Mouse (Mus musculus): ENCODE results near the gene Cmss1. TPM values are rescaled to one million over a fixed set of nuclear protein-coding genes. Genes with fewer than 3 reads are reported as not detected.
A peak's percentile ranks its signal among the peaks of the same experiment; 100 is the strongest.

The Cmss1 gene
- total RNA-seq, 2 experiments from 2014 or later, result 19.3 to 21.9 TPM

DNA sequence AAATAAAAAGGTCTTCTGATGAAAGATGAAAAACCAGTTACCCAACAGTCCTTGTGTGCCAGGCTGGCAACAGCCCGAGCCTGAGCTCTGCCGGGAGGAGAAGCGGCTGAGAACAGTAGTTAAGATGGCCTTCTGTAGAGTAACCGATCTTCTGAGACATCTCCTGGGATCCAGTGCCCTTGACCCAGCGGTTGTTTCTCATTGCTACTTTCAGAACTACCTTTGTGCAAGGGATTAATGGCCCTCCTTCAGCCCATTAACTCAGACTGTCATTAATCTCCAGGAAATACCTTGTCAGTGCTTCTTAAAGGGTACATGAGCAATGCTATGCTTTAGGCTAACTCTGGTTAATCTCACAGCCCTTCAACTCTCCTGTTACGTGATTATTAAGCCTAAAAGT, 240.5 kb downstream of the Cmss1 start:
- intact Hi-C loops (cut with DNase I; ENCODE audit: low total_unique reads), result no loop called here
- DNase-seq, result no peak

DNA sequence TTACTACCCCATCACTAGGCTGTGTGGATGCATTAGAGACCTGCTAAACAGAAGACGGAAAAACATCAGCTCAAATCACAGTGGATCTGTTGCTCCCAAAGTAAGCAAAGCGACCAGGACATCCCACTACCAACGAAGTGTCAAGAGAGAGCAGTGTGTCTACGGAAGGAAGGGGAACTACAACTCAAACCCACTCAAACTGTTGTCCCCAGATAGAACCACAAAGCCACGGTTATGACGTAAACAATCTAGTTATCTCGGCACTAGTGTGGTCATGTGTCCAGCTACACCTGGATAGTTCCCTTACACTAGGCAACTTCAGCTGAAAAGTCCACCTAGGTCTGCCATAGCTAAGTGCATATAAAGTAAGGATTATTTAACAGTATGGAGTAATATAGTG, 242.2 kb downstream of the Cmss1 start:
- no peak for DNase-seq
- intact Hi-C loops (cut with DNase I; ENCODE audit: low total_unique reads), result no loop called here

DNA sequence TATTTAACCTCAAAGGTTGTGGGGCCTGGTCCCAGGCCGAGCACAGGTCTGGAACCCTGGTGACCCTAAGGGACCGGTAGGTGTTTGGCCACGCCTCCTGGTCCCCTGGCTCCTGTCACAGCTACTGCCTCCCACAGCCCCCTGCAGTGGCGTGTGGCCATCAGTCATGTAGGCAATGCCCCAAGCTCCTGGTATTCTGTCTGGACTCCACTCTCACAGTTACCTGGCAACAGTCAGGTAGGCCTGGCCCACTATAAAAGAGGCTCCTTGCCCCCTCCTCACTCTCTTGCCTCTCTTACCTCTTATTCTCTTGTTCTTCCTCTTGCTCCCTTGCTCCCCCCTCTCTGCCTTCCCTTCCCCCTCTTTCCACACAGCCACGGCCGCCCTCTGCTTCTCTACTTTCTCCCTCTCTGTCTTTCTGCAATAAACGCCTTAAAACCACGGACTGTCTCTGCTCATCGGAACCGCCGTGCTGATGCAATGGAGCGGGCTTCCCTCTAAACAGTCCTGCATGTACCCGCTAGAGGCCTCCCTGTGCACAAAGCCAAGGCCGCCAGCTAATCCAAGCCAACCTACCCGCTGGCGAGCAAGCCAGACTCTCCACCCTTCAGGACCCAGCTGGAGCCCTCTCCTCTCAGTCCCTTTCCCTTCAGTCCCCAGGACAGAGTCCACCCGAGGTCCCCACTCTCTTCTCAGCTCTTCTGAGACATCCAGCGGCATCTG, 243.8 kb downstream of the Cmss1 start:
- intact Hi-C loops (cut with DNase I; ENCODE audit: low total_unique reads), result no loop called here

DNA sequence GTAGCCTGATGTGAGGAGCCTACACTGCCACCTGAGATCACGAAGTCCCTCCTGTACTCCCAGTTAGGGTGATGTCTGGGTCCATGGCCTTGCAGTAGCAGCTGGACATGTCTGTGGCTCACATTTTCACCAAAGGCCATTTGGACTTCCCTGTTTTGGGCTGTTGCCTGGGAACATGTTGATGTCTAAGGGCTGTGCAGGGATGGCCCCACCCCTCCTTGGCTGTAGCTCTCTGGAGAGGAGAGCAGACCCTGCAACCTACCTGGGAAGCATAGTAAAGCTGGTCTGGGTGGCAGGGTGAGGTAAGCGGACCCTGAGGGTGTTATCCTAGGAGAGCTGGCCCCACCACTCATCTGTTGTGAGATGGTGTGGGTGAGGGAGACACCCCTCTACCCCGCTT, 245.9 kb downstream of the Cmss1 start:
- DNase-seq, result no peak
- intact Hi-C loops (cut with DNase I; ENCODE audit: low total_unique reads), result no loop called here

More for the DNA sequence above, 243.8 kb downstream of the Cmss1 start:
- DNase-seq, result peak; percentile 68

DNA sequence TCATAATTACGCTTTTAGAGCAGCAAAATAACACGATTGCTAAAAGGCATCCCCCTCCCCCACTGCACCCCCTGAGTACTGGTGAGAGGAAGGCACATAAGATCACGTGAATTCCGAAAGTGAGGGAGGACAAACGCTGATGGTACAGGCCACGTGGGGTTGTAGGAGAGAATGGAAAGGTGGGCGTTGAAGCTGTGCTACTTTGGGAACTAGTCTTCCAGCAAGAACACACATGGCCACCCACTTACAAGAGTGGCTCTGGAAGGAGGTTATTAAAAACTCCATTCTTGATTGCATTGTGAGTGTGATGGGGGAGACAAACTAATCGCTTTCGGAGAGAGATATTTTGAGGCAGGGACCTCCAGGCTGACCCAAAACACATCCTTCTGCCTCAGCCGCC, 247.4 kb downstream of the Cmss1 start:
- intact Hi-C loops (cut with DNase I; ENCODE audit: low total_unique reads), result no loop called here
- DNase-seq, result no peak

DNA sequence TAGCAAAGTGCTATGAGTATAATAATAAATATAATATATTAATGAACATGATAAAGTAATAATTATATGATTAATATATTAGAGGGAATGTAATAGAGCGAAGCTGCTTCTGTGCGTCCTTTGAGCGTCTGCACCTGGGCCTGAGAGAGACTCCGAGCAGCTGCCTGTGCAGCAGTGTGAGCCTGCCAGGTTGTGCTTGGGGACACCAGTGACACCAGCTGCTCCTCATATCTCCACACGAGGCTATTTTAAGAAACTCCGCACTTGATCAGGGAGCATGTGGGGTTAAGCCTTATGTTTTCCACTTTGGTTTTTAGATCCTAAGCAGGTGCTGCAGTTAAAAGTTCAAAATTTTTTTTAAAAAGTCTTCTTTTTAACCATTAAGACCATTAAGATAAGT, 249.7 kb downstream of the Cmss1 start:
- peak; percentile 61 for DNase-seq

DNA sequence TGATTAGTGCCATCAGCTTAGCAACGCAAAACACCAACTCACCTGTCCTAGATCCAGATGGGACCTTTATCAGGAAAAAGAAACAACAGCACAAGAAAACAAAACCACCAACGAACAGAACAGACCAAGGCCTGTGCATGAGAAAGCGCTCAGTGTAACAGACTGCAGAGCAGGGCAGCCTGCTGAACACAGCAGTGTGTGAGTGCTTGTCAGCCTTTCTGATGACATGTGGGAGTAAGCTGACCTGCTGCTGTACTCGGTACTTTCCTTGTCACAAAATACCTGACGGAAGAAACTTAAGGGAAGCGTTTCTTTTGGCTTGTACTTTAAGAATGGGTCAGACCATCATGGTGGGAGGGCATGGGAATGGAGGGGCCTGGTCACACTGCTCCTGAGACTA, 250.2 kb downstream of the Cmss1 start:
- DNase-seq, result no peak
- intact Hi-C loops (cut with DNase I; ENCODE audit: low total_unique reads), result no loop called here

More for the DNA sequence above, 249.7 kb downstream of the Cmss1 start:
- intact Hi-C loops (cut with DNase I; ENCODE audit: low total_unique reads), result no loop called here

DNA sequence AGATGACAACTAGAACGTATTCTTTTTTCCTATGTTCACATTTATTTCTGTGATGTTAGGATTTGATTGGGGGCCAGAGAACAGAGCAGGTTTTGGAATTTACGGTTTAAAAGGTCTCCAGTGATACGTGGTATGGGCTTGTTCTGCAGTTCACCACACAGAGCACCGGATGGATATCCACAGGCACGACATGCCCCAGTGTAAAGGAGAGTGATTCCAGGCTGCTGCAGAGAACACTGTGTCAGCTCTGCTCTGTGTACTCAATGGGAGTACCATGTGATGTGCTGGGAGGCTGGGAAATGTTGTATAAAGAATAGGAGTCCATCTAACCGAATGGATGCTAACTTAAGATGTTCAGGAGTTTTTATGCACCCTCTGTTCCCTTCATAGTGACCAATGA, 252.7 kb downstream of the Cmss1 start:
- no peak for DNase-seq

DNA sequence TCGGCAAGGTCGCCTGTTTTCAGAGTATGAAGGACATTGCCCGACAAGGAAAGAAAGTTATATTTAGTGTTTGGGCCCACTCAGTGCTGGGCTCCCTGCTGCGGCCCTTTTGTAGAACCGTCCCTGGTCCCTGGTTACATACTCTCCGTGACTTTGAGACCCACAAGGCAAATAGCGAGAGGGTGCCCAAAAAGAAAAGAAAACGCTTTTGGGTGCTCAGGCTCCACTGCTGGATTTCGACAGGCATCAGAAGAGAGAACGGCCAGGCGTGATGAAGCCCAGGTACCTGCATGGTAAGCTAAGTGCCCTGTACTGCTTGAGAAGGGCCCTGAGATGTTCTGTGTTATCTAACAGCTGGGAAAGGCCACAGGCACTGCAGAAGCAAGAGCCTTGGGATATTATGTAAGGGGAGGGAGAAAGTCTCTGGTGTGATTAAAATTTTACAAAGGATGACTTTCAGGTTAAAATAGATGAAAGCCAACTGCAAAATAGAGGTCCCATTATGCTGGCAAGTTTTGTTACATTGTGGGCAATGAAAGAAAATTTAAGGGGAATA, 253.4 kb downstream of the Cmss1 start:
- DNase-seq, result no peak
- intact Hi-C loops (cut with DNase I; ENCODE audit: low total_unique reads), result no loop called here

More for the DNA sequence above, 252.7 kb downstream of the Cmss1 start:
- intact Hi-C loops (cut with DNase I; ENCODE audit: low total_unique reads), result no loop called here

DNA sequence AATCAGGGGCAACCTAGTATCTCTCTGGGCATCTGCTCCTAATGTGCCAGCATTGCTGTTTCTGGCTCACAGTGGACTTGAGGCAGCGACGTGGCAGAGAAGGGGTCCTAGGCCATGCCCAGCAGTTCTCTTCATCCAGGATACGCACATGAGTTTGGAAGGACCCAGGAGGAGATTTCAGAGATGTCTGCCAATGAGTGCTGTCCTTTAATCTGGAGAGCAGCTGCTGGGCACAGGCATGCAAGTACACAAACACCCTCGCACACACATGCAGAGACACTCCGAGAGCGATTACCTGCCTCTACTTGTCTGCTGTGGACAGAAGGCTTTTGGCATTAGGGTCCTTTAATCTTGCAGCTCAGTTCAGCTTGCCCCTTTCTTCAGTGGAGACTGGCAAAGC, 253.9 kb downstream of the Cmss1 start, which contains the start of gene Filip1l:
TSS of gene Filip1l (plus strand) at position 343 of the 400 bp plus-strand sequence.
- intact Hi-C loops (cut with DNase I; ENCODE audit: low total_unique reads), result no loop called here
- DNase-seq, result no peak

DNA sequence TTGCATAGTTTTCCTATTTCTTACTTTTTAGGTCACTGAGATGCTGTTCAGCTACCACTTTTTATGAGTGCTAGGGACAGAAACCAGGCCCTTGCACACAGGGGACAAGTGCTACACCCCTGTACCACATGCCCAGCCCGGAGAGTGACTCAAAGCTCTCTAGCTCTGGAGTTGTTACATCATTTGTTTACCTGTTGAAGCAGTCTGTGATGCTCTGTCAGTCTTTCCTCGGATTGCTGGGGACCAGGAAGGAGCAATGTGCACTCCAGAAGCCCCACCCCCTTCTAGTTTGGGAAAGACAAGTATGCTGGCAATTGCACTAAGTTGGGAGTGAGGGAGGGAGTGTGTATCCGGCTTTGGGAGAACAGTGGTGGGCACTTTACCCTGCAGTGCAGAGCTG, 257.0 kb downstream of the Cmss1 start:
- DNase-seq, result no peak

DNA sequence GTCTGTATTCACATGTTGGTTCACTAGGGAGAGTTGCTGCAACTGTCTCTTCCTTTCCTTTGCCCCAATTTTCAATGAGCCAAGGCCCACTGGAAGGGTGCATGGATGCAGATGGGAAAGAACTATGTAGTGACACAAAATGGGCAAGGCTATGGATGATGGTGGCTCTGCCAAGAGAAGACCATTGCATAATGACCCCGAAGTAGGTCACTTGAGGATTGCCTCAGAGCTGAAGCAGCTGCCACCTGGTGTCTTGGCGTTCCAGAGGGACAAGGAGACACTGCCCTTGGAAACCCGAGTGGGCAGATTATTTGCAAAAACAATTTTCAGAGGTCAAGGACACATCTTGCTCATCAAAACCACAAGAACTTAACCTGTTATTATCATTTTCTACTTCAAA, 257.6 kb downstream of the Cmss1 start:
- intact Hi-C loops (cut with DNase I; ENCODE audit: low total_unique reads), result no loop called here
- DNase-seq, result peak; percentile 45

More for the DNA sequence above, 257.0 kb downstream of the Cmss1 start:
- intact Hi-C loops (cut with DNase I; ENCODE audit: low total_unique reads), result no loop called here

DNA sequence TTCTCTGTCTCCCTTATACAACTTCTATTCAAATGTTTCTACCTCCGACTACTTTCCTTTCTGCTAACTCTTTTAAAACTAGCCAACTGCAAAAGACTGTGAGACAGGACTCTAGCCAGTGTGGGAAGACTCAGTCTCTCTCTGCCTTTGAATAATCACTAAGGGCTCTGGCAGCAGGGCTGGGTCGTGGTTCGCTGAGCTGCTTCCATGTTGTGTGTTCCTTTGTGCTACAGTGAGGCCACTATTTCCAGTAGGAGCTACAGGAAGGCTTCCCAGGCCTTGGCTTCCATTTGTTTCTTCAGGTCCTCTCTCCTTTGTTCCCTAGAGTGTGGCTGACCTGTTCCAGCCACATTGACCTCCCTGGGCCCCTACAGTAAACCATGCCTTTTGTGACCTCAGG, 260.4 kb downstream of the Cmss1 start:
- DNase-seq, result no peak
- intact Hi-C loops (cut with DNase I; ENCODE audit: low total_unique reads), result no loop called here

DNA sequence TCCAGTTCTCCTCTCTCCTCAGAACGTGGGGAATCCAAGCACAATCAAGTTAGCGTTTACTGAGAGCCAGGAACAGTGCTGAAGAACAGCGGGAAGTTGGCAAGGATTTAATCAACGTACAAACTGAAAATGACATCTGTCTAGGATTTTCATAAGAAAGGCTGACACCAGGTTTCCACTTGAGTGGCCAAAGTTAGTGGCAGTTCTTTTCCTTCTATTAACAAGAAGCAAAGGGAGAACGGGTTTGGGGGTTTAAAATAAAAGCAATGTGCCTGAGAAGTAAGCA, 266.1 kb downstream of the Cmss1 start:
- DNase-seq, result no peak
- intact Hi-C loops (cut with DNase I; ENCODE audit: low total_unique reads), result no loop called here

DNA sequence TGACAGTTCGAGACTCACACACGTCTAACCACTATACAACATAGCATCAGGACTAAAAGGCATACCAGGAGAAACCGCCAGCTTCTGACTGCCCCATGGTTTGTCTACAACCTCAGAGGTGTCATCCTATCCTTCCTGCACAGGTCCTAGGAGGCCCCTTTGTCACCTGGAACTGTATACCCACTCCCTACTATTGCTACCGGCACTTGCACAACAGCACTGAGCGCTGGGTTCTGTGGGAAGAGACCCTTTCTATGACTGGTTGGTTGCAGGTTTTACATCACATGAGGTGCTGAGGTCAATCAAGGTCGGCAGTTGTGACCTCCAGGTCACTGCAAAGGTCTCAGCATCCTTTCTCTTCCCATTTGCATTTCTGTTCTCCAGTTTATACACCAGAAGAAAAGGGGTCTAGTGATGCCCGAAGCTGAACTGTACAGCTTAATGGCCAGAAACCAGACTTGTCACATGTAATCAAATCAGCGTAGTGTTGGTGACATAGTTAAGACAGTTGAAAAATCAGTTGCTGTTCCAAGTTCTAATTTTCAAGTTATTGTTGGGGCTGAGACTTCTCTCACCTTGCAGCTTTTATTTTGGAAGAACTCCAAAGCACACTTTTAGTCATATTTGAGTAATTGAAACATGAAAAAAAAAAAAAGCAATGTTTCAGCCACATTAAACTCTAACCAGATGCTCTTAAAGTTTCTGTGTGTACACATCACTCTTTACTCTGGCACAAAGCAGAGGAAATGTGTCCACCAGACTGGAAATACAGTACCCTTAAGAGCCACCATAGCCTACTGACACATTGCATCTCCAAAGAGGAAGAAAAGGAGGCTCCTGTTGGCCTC, 266.7 kb downstream of the Cmss1 start:
- DNase-seq, result no peak
- intact Hi-C loops (cut with DNase I; ENCODE audit: low total_unique reads), result no loop called here

DNA sequence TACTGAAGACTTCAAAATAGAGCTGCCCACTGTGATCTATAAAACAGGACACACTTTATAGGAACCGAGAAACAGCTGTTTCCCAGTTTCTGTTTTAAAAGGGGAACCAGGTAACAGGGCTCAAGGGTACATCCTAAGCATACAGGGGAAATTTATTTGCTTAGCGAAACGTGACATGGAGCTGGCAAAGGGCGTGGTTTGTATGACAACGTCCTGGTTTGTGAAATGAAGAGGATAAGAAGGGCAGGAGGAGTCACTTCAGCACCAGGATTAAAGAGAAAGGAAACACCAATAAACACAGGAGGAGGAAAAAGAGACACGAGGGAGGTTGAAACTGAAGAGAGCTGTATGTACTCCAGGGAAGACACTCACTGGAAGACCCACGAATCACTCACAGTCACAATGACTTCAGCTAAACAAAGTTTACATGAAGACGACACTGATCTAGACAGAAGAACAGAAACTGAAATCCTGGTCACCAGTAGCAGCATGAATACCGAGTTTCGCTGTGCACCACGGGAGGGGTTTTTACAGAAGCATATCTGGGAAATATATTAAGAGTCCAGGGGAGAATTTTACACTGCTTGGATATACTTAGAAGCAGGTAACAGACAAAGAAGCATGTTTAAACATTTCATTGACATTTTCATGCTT, 269.8 kb downstream of the Cmss1 start:
- no peak for DNase-seq
- intact Hi-C loops (cut with DNase I; ENCODE audit: low total_unique reads), result no loop called here

DNA sequence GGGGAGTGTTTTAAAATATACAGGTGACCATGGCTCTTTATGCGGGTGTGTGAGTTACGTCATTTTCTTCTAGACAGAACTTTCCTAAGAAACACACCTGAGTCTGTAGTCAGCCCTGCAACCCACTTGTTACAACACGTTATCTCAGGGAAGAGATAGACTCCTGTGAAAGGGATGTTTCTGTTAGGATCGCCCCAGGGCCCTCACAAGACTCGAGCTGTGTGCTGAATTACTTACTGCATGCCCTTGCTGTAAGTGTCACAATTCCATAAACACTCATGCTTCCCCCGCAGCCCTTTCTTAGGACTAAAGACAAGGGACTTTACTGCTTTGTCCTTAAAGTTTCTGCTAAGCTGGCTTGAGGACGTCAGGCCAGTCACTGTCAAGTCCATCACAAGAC, 274.4 kb downstream of the Cmss1 start:
- no peak for DNase-seq
- intact Hi-C loops (cut with DNase I; ENCODE audit: low total_unique reads), result no loop called here

DNA sequence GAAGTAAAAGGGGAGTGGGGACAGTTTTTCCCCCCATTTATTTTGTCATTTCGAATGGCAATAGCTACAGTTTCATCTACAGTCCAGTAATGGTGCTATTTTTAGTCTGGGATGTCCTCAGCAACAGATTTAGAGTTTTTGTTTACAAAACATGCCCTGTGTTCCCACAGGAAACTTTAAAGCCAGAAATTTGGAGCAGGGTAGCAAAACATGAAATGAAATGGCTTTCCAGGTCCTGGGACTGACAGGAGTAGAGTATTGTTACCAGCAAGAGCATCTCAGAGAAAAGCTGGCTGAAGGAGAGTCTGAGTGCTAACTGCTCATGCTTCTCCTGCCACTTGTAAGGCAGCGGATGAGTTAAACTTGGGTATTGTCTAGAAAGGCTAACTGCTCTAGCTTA, 276.6 kb downstream of the Cmss1 start:
- intact Hi-C loops (cut with DNase I; ENCODE audit: low total_unique reads), result no loop called here
- no peak for DNase-seq

DNA sequence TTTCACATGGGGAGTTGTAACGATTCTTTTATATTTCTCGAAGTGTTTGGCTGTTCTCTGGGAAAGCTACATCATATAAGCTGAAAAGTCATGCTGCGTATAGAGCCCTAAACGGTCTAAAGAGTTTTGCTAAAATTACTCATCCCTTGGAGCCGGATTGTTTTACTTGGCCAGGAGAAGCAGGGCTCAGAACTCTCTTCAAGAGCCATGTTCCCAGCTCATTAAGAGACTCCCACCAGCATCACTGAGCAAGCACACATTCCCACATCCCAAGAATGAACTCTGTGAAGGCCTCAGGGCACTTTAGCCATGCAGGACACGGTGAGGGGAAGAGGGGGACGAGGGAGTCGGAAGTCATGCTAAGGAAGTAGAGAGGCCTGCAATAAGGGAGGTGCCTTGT, 277.6 kb downstream of the Cmss1 start:
- no peak for DNase-seq
- intact Hi-C loops (cut with DNase I; ENCODE audit: low total_unique reads), result no loop called here

DNA sequence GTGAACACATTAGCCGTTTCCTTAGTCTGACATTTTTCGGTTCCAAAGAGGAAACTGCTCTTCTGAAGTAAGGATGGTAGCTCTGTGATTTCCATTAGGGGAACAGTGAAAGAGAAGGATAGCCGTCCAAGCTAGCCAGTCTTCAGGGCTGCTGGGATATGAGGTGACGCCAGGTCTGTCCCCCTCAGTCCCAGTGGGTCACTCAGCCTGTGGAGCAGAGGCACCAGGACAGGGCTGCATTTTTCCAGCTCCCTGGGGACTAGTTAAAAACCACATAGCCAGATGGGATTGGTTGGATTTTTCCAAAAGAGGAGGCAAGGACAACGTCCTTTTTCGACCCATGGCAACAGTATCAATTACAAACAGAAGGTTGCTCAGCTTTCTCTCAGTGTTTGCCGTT, 279.7 kb downstream of the Cmss1 start:
- intact Hi-C loops (cut with DNase I; ENCODE audit: low total_unique reads), result no loop called here
- peak; percentile 57 for DNase-seq

All from gastrocnemius, postnatal 14 days (tissue).